Comparison of ENCODE assay signal across 7 mouse cellular contexts in the genomic region with DNA sequence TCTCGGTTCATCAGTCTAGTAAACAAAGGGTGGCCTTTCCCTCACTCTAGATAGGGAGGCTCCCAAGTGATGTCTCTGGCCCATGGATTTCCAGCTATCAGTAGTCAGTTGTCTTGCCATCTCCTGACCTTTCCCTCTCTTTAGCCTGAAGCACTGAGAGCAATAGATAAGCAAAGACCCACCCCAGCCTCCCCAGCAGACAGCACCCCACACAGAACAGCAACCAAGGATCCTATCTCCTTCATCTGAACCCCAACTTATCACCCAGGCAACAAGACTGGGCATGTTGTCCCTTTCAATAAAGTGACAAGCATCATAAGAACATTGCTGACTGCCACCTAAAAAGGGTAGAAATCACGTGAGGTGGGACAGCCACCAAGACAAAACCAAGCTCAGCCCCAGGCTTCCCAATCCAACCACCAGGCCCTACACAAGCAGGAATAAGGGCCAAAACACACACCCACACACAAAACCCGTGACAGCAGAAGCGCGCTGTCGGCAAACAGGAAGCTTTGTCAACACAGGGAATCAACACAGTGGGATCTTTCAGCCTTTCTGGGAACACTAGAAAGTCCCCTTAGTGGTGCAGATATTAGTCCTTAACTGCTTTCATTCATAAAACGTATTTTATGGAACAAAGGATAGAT. TPM values are rescaled to one million over a fixed set of nuclear protein-coding genes. Genes with fewer than 3 reads are reported as not detected.
DNase-seq lines count a peak whose midpoint lies in the region; ATAC-seq and TF ChIP-seq lines count a peak whose summit lies in the region.

No protein-coding gene starts in this region.

- H3K4me1 ChIP-seq in ES-E14 (ENCODE audit: control insufficient read depth in 2 of 2, insufficient read depth in 2 of 2, low read length in 2 of 2, poor library complexity in 1 of 2) = peaks cover 7 to 18% of the 10 kb centered on the region in 2 experiments; a peak in 2 of 4 replicates
- peaks cover 37% of the 10 kb centered on the region for H3K4me1 ChIP-seq in embryonic facial prominence, embryonic 15.5 days
- peaks cover 70% of the 10 kb centered on the region for H3K4me1 ChIP-seq in hindbrain, embryonic 15.5 days (replicated peaks)
- peaks cover 47% of the 10 kb centered on the region for H3K4me1 ChIP-seq in liver, embryonic 11.5 days (replicated peaks; ENCODE audit: control insufficient read depth, insufficient read depth, low read length)
- peaks cover 77% of the 10 kb centered on the region for H3K4me1 ChIP-seq in neural tube, embryonic 13.5 days (replicated peaks)

- no peak for ATAC-seq in embryonic facial prominence, embryonic 15.5 days (ENCODE audit: insufficient number of reproducible peaks, low FRiP score, low TSS enrichment, low read depth)
- no peak for ATAC-seq in hindbrain, embryonic 15.5 days (ENCODE audit: low FRiP score, low read depth)
- peak; percentile 67 for ATAC-seq in liver, embryonic 11.5 days (replicated peaks; ENCODE audit: low FRiP score)
- ATAC-seq in neural tube, embryonic 13.5 days (ENCODE audit: low read depth) = no peak

- H3K27me3 ChIP-seq in embryonic facial prominence, embryonic 15.5 days = no peaks in the 10 kb centered on the region
- H3K27me3 ChIP-seq in hindbrain, embryonic 15.5 days = no peaks in the 10 kb centered on the region
- H3K27me3 ChIP-seq in liver, embryonic 11.5 days (replicated peaks; ENCODE audit: control insufficient read depth, insufficient read depth, low read length) = no peaks in the 10 kb centered on the region
- no peaks in the 10 kb centered on the region for H3K27me3 ChIP-seq in neural tube, embryonic 13.5 days

- 15% methylated on average over 7 of the region's 7 CpGs for WGBS in embryonic facial prominence, embryonic 15.5 days
- 9% methylated on average over 7 of the region's 7 CpGs for WGBS in hindbrain, embryonic 15.5 days
- 14% methylated on average over 7 of the region's 7 CpGs for WGBS in liver, embryonic 11.5 days
- 22% methylated on average over 7 of the region's 7 CpGs for WGBS in neural tube, embryonic 13.5 days

- no peaks in the 10 kb centered on the region; the same call in 1 of the 2 replicates for H3K36me3 ChIP-seq in ES-E14 (ENCODE audit: control insufficient read depth, insufficient read depth, low read length, poor library complexity, severe bottlenecking)
- H3K36me3 ChIP-seq in embryonic facial prominence, embryonic 15.5 days = no peaks in the 10 kb centered on the region
- H3K36me3 ChIP-seq in hindbrain, embryonic 15.5 days = no peaks in the 10 kb centered on the region
- no peaks in the 10 kb centered on the region for H3K36me3 ChIP-seq in liver, embryonic 11.5 days (ENCODE audit: control insufficient read depth, insufficient read depth, low read length)
- no peaks in the 10 kb centered on the region for H3K36me3 ChIP-seq in neural tube, embryonic 13.5 days

- peak overlapping the region; percentile 90 for H3K4me2 ChIP-seq in embryonic facial prominence, embryonic 15.5 days (replicated peaks)
- peak overlapping the region; percentile 78 for H3K4me2 ChIP-seq in hindbrain, embryonic 15.5 days
- H3K4me2 ChIP-seq in liver, embryonic 11.5 days = peak overlapping the region; percentile 87
- H3K4me2 ChIP-seq in neural tube, embryonic 13.5 days = peak overlapping the region; percentile 81

- no peaks in the 10 kb centered on the region for H3K9me3 ChIP-seq in ES-E14 (ENCODE audit: control insufficient read depth, insufficient read depth, low read depth, low read length)
- no peaks in the 10 kb centered on the region for H3K9me3 ChIP-seq in embryonic facial prominence, embryonic 15.5 days (replicated peaks)
- no peaks in the 10 kb centered on the region for H3K9me3 ChIP-seq in hindbrain, embryonic 15.5 days
- H3K9me3 ChIP-seq in liver, embryonic 11.5 days (ENCODE audit: control insufficient read depth, low read length) = no peaks in the 10 kb centered on the region
- no peaks in the 10 kb centered on the region for H3K9me3 ChIP-seq in neural tube, embryonic 13.5 days

- DNase-seq in A20 (ENCODE audit: low read depth, low spot score) (peak; percentile 20), ES-E14 (ENCODE audit: low read depth, low spot score) (no peak)
- no peak for DNase-seq in liver, embryonic 11.5 days (ENCODE audit: low spot score)
- DNase-seq in urinary bladder, adult 18-20 months (ENCODE audit: low spot score in 2 of 2) = no peak

- in situ Hi-C loops in ES-E14 (cut with MboI; ENCODE audit: low sequenced_read_pairs in 2 of 2, unreplicated experiment in 2 of 2) = no loop called here

- H3K4me3 ChIP-seq in ES-E14 (ENCODE audit: insufficient read depth in 1 of 2, low read depth in 1 of 2, low read length in 2 of 2, poor library complexity in 1 of 2, severe bottlenecking in 1 of 2) = peak overlapping the region; percentile 80 to 98
- H3K4me3 ChIP-seq in embryonic facial prominence, embryonic 15.5 days (replicated peaks) = peak overlapping the region; percentile 75
- H3K4me3 ChIP-seq in hindbrain, embryonic 15.5 days = peak overlapping the region; percentile 98
- H3K4me3 ChIP-seq in liver, embryonic 11.5 days (ENCODE audit: low read depth, low read length) = peak overlapping the region; percentile 79
- peak overlapping the region; percentile 60 for H3K4me3 ChIP-seq in neural tube, embryonic 13.5 days

- H3K9ac ChIP-seq in ES-E14 (ENCODE audit: insufficient read depth, low read depth, low read length, poor library complexity, severe bottlenecking) = peak overlapping the region; percentile 30; the same call in 1 of the 2 replicates
- peak overlapping the region; percentile 60; the same call in 1 of the 2 replicates for H3K9ac ChIP-seq in embryonic facial prominence, embryonic 15.5 days
- peak overlapping the region; percentile 95 for H3K9ac ChIP-seq in hindbrain, embryonic 15.5 days
- peak overlapping the region; percentile 61 for H3K9ac ChIP-seq in liver, embryonic 11.5 days (ENCODE audit: low read depth, low read length)
- H3K9ac ChIP-seq in neural tube, embryonic 13.5 days = peak overlapping the region; percentile 85

- H3K27ac ChIP-seq in ES-E14 (ENCODE audit: insufficient read depth, low read depth, low read length, poor library complexity, severe bottlenecking) = no peak overlapping the region
- H3K27ac ChIP-seq in embryonic facial prominence, embryonic 15.5 days (replicated peaks) = peak overlapping the region; percentile 72; the same call in 1 of the 2 replicates
- H3K27ac ChIP-seq in hindbrain, embryonic 15.5 days (replicated peaks) = peak overlapping the region; percentile 91
- peak overlapping the region; percentile 70 for H3K27ac ChIP-seq in liver, embryonic 11.5 days (ENCODE audit: low read depth, low read length)
- H3K27ac ChIP-seq in neural tube, embryonic 13.5 days (replicated peaks) = peak overlapping the region; percentile 86

TF ChIP-seq in ES-E14, 5 proteins besides CTCF, POLR2A, EP300 and RAD21:
- no peak for TF ChIP-seq ZC3H11A (IDR thresholded peaks at IDR 0.05; ENCODE audit: borderline replicate concordance, low read depth, low read length)
- TF ChIP-seq ZNF384 (IDR thresholded peaks at IDR 0.05; ENCODE audit: low read depth, low read length) = no peak
- no peak for TF ChIP-seq MAFK (IDR thresholded peaks at IDR 0.05; ENCODE audit: insufficient read depth, low read depth, low read length)
- TF ChIP-seq CHD2 (IDR thresholded peaks at IDR 0.05; ENCODE audit: low read depth, low read length) = no peak
- TF ChIP-seq HCFC1 (IDR thresholded peaks at IDR 0.05; ENCODE audit: borderline replicate concordance, insufficient read depth, low read length) = no peak

RNA-seq across cellular contexts. Expression of a gene that starts 22.2 kb away (rescaled TPM):
- 15.8 and 20.0 TPM in 2 replicates for total RNA-seq in ES-E14 (2012; rRNA removed)
- 6.2 and 6.5 TPM in 2 replicates for polyA plus RNA-seq in embryonic facial prominence, embryonic 15.5 days (2015; fragmentation: Nextera tagmentation; extraction: Ambion mirVana)
- polyA plus RNA-seq in hindbrain, embryonic 15.5 days (2015; fragmentation: Nextera tagmentation; extraction: Ambion mirVana) = 15.9 and 17.0 TPM in 2 replicates
- 9.6 and 10.4 TPM in 2 replicates for polyA plus RNA-seq in liver, embryonic 11.5 days (2014; fragmentation: Nextera tagmentation; extraction: Ambion mirVana)
- polyA plus RNA-seq in neural tube, embryonic 13.5 days (2015; fragmentation: Nextera tagmentation; extraction: Ambion mirVana) = 15.9 and 16.1 TPM in 2 replicates

Comparison
In these comparisons a context has a peak if more than half of its experiments do, and no peak if none do; other contexts are left out.
1. H3K9ac ChIP-seq: peak in every context shown above with its lines; median percentile 95 in hindbrain, embryonic 15.5 days; 85 in neural tube, embryonic 13.5 days; 61 in liver, embryonic 11.5 days; 60 in embryonic facial prominence, embryonic 15.5 days; 30 in ES-E14.